Mouse (Mus musculus) layer of hippocampus, postnatal 14 days (tissue): ENCODE results near the gene Large1. TPM values are rescaled to one million over a fixed set of nuclear protein-coding genes. Genes with fewer than 3 reads are reported as not detected.
A peak's percentile ranks its signal among the peaks of the same experiment; 100 is the strongest.
"Not testable (repeated sequence)": the region's sequence is repeated elsewhere in the genome, so short reads cannot be mapped to it uniquely, and the experiment has no call there.

ENCODE experiments used
- DNase-seq, 2 experiments: peaks; one replicate each; pipeline ENCODE4 v3.0.0; 2021 to 2022; ENCODE audit warnings: low spot score in 2 of 2, mixed read lengths in 1 of 2
- total RNA-seq, 2 experiments: library from RNA; stranded (reverse); gene quantifications; 2 replicates each; pipeline ENCODE4 v1.2.3; 2021

Gene Large1
- total RNA-seq, 2 experiments from 2014 or later: 146 to 155 TPM

GRCm38 (mm10) chr8:73187381-73187780, 166.0 kb downstream of the Large1 start:
- DNase-seq: no peak

GRCm38 (mm10) chr8:73178434-73178833, 174.9 kb downstream of the Large1 start:
- DNase-seq: no peak

GRCm38 (mm10) chr8:73172661-73173060, 180.7 kb downstream of the Large1 start:
- DNase-seq: no peak

DNA sequence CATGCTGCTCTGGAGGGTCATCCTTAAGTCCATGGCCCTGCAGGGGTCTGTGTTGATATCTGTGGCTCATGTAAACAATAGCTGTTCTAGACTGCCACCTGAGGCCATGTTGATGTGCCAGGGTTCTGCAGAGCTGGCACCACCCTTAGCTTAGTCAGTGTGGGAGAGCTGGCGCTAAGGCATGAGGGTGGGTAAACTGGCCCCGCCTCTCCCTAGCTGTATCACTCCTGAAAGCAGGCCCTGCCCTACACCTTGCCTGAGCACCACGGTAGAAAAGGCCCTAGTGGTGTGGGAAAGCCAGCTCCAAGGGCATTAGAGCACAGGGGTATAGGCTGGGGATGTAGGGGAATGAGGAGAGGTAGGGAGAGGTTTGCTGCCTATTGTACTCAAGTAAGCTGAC, 191.3 kb downstream of the Large1 start:
- no peak for DNase-seq

DNA sequence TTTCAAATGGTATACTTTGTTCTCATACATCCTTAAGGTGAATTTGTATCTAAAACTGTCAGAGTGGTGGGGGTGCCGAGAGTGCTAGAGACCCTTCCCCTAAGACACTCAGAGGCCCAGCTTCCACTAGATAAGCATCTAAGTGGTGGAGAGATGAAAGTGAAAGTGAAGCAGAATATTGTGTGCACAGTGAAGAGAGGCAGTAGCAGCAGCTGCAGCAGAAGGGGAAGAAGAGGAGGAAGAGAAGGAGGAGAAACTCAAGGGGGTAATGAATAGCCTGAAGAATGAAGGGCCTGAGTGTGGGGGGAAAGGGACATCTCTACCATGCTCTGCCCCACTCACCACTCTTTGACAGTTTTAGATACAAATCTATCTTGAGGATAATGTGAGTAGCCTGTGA, 191.8 kb downstream of the Large1 start:
- no peak for DNase-seq

GRCm38 (mm10) chr8:73160945-73161344, 192.4 kb downstream of the Large1 start:
- DNase-seq: peak in 1 of 2 experiments; percentile 34

GRCm38 (mm10) chr8:73147236-73147635, 206.1 kb downstream of the Large1 start:
- DNase-seq: no peak

DNA sequence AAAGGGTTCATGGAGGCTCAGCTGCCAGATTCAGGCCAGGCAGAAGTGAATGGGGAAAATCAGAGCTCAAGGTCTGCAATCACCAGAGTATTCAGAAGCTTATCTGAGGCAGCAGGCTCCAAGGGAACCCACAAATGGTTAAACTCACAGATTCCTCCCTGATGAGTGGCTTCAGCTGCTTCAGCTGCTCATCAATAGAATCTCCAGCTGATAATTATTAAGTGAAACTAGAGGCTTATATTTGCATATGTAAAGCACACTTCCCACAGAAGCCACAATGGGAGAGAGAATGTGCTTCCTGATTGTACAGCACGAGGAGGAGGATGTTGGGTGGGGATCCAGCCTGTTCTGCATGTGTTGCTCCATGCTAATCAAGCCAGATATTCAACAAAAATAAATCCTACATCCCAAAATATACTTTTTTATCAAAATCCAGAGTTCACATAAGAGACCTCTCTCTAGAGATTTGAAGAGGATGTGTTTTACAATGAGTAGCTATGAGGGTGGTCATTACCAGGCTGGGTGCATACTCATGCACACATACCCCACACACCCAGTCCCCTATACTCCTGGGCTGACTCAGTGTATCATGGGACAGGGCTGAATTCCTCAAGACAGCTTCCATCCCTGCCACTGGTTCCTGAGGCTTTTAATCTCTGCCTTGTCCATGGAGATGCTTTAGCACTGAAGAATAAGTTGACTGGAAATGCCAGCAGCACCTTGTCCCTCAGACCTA, 210.5 kb downstream of the Large1 start:
- DNase-seq: peak; percentile 25 to 67

- no peak for DNase-seq
These were observed 217.9 kb downstream of the Large1 start for GRCm38 (mm10) chr8:73135397-73135796.

DNA sequence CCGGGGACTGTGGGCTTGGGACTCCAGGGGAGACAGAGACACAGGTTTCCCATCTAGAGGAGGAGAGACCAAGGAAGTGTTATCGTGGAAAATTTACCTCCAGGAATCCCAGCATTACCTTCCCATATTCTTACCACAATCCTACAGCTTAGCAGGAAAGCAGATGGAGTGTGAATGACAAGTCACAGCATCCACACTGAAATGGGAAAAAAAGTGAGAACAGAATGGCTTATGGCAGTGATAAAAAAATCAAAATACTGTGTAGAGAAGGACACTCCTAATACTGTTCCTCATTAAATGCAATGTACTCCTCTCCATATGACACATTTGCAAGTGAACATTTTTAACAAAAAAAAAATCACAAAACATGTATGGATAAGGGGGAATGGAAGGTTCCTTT, 221.3 kb downstream of the Large1 start:
- DNase-seq: no peak

DNA sequence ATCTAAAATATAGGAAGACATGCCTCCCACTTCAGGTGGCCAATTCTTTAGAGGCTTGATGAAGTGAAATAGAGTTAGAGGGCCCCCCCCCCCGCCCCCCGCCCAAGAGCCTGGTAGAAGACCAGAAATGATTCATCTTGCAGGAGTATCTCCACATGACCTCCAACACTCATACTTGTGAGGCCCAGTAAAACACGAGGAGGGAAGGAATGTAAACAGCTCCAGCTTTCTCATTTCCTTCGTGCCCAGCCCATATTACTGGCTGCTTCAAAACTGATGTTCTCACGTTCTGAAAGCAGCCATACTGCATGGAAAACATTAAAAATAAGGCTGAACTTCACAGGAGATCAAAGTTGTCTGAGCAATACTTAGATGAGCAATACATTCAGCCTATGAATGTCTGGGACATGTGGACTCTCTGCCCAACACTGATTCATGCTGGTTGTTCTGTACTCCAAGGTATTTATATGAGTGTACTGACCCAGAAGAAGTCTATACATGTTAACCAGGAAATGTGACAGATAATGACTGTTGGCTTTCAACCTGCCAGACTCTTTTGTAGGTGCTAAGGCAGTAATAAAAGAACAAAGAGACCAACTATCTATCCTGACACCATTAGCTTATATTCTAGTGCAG, 229.4 kb downstream of the Large1 start:
- DNase-seq: no peak

DNA sequence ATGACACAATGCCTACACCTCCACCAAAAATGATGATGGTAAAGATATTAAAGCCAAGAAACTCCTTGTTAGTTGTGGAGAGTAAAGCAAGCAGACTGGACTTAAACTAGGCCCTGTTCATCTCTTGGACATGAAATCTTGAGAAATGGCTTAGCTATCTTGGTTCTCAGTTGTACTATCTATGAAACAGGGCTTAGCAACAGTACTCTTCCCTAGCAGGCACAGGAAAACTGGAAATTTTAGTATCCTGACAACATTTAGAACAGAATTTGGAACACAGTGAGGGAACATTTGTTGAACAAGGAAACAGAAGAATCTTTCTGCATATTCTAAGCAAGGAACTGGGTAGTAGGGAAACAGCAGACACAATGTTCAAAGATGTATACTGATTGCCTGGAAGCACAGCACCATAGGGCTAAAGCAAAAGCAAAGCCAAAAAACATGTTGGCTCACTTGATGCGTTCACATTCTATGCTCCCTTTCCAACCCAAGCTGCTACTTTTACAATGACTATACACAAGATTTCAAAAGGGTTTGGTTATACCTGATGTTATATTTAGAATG, 240.9 kb downstream of the Large1 start:
- DNase-seq: peak in 1 of 2 experiments; percentile 44

GRCm38 (mm10) chr8:73104089-73104488, 249.3 kb downstream of the Large1 start:
- no peak for DNase-seq

DNA sequence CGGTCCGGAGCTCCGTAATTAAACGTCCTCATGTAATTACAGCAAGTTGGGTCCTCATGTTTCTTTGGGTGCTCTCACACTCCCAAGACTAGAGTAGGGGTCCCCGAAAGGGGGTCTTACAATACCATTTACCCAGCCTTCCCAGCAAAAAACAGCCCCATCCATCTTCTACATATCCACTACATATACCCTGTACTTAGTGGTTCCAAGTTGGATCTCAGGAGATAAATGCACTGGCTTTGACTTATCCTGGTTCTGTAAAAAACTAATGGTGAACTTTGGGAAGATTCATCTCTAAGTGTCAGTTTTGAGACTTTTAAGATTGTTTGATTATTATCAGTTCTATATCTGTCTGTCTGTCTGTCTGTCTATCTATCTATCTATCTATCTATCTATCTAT, 252.3 kb downstream of the Large1 start:
- DNase-seq: no peak

- not testable (repeated sequence) for DNase-seq
These were observed 252.7 kb downstream of the Large1 start for GRCm38 (mm10) chr8:73100607-73101006.

DNA sequence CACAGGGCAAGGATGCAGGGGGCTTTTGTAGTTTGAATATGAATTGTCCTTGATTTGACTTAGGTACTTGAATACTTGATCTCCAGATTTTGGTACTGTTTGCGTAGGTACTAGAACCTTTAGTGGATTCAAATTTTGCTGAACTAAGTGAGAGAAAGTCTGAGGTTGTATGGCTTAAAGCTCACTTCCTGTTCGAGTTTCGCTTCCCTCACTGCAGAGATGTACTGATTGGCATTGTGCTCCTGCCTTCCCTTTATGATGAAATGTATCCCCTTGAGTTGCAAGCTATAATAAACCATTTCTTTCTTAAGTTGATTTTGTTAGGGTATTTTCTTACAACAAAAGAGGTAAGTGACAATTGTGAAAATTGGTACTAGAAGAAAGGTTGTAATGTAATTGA, 253.8 kb downstream of the Large1 start:
- no peak for DNase-seq

DNA sequence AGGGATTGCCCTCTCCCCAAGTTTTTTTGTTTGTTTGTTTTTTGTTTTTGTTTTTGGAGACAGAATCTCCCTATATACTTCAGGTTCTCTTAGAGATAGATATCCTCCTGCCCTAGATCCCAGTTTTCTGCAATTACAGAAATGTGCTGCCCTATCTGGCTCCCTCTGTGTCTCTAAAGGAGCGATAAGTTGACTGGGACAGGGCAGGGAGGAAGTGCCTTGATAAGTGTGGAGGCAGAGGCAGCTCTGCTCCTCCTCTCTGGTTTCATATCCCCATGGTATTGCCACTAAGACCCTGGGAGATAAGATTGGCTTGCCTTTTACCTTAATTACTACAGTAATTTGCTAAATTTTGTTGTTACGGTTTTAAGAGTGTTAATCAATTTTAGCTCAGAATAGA, 256.4 kb downstream of the Large1 start:
- DNase-seq: no peak

DNA sequence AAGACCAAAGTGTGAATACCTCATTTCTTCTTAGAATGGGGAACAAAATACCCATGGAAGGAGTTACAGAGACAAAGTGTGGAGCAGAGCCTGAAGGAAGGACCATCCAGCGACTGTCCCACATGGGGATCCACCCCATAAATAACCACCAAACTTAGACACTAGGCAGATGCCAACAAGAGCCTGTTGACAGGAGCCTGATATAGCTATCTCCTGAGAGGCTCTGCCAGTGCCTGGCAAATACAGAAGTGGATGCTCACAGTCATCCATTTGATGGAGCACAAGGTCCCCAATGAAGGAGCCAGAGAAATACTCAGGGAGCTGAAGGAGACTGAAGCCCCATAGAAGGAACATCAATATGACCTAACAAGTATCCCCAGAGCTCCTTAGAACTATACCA, 275.6 kb downstream of the Large1 start:
- DNase-seq: not testable (repeated sequence)

GRCm38 (mm10) chr8:73061410-73061809, 291.9 kb downstream of the Large1 start:
- DNase-seq: no peak

GRCm38 (mm10) chr8:73054726-73055125, 298.6 kb downstream of the Large1 start:
- no peak for DNase-seq

- no peak for DNase-seq
These were observed 299.5 kb downstream of the Large1 start for GRCm38 (mm10) chr8:73053878-73054277.

GRCm38 (mm10) chr8:73052414-73052813, 300.9 kb downstream of the Large1 start:
- DNase-seq: no peak

DNA sequence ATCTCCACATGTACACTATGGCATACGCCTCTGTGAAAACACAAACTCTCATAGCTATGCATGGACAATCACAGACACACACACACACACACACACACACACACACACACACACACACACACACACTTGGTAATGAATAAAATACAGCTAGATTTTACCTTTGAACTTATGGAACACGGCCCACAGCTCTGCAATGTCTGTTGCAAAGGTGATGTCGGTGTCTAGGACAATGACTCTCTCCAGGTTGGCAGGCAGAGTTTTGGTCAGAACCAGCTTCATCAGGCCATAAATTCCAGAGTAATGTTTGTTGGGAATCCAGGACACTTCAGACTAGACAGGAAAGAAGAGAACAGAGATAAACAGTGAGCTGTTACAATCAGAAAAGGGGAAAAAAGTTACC, 305.2 kb downstream of the Large1 start:
- no peak for DNase-seq
